Mouse (Mus musculus) ES-E14 (cell line): ENCODE results near the gene Stum.

Source experiments
- CHD2 ChIP-seq: IDR thresholded peaks from 2 replicates; pipeline ENCODE4 v1.6.1; 2014; ENCODE audit warnings: mild to moderate bottlenecking, low read depth, low read length, inconsistent platforms
- ZC3H11A ChIP-seq: IDR thresholded peaks from 2 replicates; pipeline ENCODE4 v1.6.1; 2012; ENCODE audit warnings: low read depth, mild to moderate bottlenecking, inconsistent platforms, low read length, borderline replicate concordance
- ZNF384 ChIP-seq: IDR thresholded peaks from 2 replicates; pipeline ENCODE4 v1.6.1; 2012; ENCODE audit warnings: low read depth, low read length, inconsistent platforms

DNA sequence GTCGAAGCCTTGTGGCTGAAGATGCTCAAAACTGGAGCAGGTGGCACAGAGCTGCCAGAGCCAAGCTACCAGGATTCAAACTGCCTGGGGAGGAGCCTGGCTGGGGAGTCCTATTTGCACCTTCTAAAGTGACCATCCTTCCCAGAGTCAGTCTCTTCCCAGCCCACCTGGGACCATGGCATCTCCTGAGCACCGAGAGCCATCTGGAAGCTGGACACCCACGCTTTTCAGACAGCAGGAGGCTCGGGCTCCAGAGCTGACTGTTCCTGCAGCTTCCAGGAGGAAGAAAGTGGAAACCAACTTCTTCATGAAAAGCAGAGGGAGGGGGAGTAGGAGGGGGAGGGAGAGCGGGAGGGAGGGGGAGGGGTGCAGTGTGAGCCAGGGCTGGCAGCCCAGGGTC is 17.7 kb downstream of the Stum start:
- no peak for TF ChIP-seq ZNF384
- TF ChIP-seq CHD2: no peak
- TF ChIP-seq ZC3H11A: no peak
